Mouse (Mus musculus) heart, postnatal 0 days (tissue): ENCODE data around the gene Slc16a2. TPM values are rescaled to one million over a fixed set of nuclear protein-coding genes. Genes with fewer than 3 reads are reported as not detected.

Source experiments
- ATAC-seq: fragments of 200-750 bp; cut with Nextera tagmentation; 2 replicates; pipeline ENCODE4 v1.8.0; 2017; ENCODE audit warnings: low read depth, moderate number of reproducible peaks, moderate library complexity; ENCODE audit not compliant: insufficient read depth
- DNase-seq: peaks from one replicate; pipeline ENCODE4 v3.0.0-alpha.2; 2016; ENCODE audit warnings: low spot score
- H3K27ac ChIP-seq: fragments of 300-500 bp; sonication (generic); 2 replicates; pipeline ENCODE4 v1.5.1; 2014; ENCODE audit warnings: low read depth, mild to moderate bottlenecking
- H3K27me3 ChIP-seq: fragments of 300-500 bp; sonication (generic); 2 replicates; pipeline ENCODE4 v1.6.1; 2014; ENCODE audit warnings: low read length, mixed read lengths; ENCODE audit not compliant: control insufficient read depth, insufficient read depth
- H3K36me3 ChIP-seq: fragments of 300-500 bp; sonication (generic); replicated peaks from 2 replicates; pipeline ENCODE4 v1.6.1; 2014; ENCODE audit warnings: low read length, mixed read lengths; ENCODE audit not compliant: control insufficient read depth, insufficient read depth
- H3K4me1 ChIP-seq: fragments of 300-500 bp; sonication (generic); 2 replicates; pipeline ENCODE4 v1.6.1; 2014; ENCODE audit warnings: antibody characterized with exemption; ENCODE audit not compliant: control insufficient read depth, insufficient read depth
- H3K4me2 ChIP-seq: fragments of 300-500 bp; sonication (generic); 2 replicates; pipeline ENCODE4 v1.6.1; 2014; ENCODE audit warnings: low read depth, mild to moderate bottlenecking, low read length, moderate library complexity
- H3K4me3 ChIP-seq: fragments of 300-500 bp; sonication (generic); 2 replicates; pipeline ENCODE4 v1.5.1; 2014; ENCODE audit warnings: low read depth, low read length
- H3K9ac ChIP-seq: fragments of 300-500 bp; sonication (generic); replicated peaks from 2 replicates; pipeline ENCODE4 v1.6.1; 2014; ENCODE audit warnings: low read depth, low read length, mixed read lengths
- H3K9me3 ChIP-seq: fragments of 300-500 bp; sonication (generic); replicated peaks from 2 replicates; pipeline ENCODE4 v1.6.1; 2016; ENCODE audit warnings: low read length; ENCODE audit not compliant: control insufficient read depth
- CTCF ChIP-seq: IDR thresholded peaks from 2 replicates; pipeline ENCODE4 v1.5.1; 2016; ENCODE audit warnings: antibody characterized with exemption, control low read depth, low read depth
- EP300 ChIP-seq: IDR thresholded peaks from 2 replicates; pipeline ENCODE4 v1.6.1; 2016; ENCODE audit warnings: antibody characterized with exemption, low read depth
- WGBS: fragments of 180-500 bp; shearing (Covaris S2); extraction: QIAGEN DNeasy Blood & Tissue Kit; methylation state at CpG from one replicate; pipeline ENCODE4 v1.1.7; 2014; 5-methylcytosine and 5-hydroxymethylcytosine counted together
- polyA plus RNA-seq: library from polyadenylated mRNA; unstranded; fragments of >200 nt; fragmentation: Nextera tagmentation; extraction: Ambion mirVana; gene quantifications from 2 replicates; pipeline ENCODE4 v1.2.1, GENCODE M21; 2015
- total RNA-seq: library from RNA; depleted of rRNA; stranded (reverse); fragments of >200 nt; gene quantifications from 2 replicates; pipeline ENCODE4 v1.2.3, GENCODE M21; 2014; ENCODE audit warnings: low replicate concordance

Slc16a2 gene
- total and polyA plus RNA-seq, 2 experiments from 2014 or later: 14.1 to 23.2 TPM

DNA sequence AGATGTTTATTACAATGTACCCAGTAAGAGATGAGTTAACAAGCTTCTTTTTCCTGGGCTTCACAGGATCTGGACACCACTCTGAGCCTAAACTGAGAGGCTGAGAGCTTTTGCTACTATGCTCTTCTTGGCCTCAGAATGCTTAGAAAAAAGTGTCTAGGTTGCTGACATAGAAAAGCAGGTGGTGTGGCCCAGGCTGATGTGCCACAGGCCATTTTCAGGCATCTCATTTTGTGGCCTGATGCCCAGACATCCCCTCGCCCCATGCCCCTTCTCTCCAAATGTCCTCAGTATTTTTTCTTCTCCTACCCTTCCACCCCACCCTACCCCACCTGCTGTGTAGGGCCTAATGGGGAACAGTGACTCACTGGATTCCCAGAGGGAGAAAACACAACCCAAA is 11.3 kb downstream of the Slc16a2 start:
- Histone ChIP-seq H3K4me2 (no peak overlapping the region), H3K4me3 (no peak overlapping the region), H3K4me1 (no peaks in the 10 kb centered on the region), H3K27ac (no peak overlapping the region), H3K27me3 (peaks cover 27% of the 10 kb centered on the region; the same call in 1 of the 2 replicates), H3K36me3 (no peaks in the 10 kb centered on the region), H3K9ac (no peak overlapping the region), H3K9me3 (no peaks in the 10 kb centered on the region)
- 61% methylated on average over 1 of the region's 1 CpGs for WGBS
- ATAC-seq (no peak), DNase-seq (no peak)
- no peak for TF ChIP-seq EP300
- TF ChIP-seq CTCF: no peak

- no peaks in the 10 kb centered on the region for H3K9me3 ChIP-seq
- H3K4me3 ChIP-seq: no peak overlapping the region
- ATAC-seq (no peak), DNase-seq (no peak)
- WGBS: 48% methylated on average over 4 of the region's 4 CpGs
- no peak overlapping the region for H3K27ac ChIP-seq
- no peak overlapping the region for H3K4me2 ChIP-seq
- H3K4me1 ChIP-seq: no peaks in the 10 kb centered on the region
- no peak overlapping the region for H3K9ac ChIP-seq
- TF ChIP-seq CTCF: no peak
- no peak for TF ChIP-seq EP300
- peaks cover 35% of the 10 kb centered on the region; the same call in 1 of the 2 replicates for H3K27me3 ChIP-seq
- H3K36me3 ChIP-seq: no peaks in the 10 kb centered on the region
Observed at GRCm38 (mm10) chrX:103806373-103806772, 15.4 kb downstream of the Slc16a2 start.

GRCm38 (mm10) chrX:103796961-103797360 is 24.8 kb downstream of the Slc16a2 start:
- Histone ChIP-seq H3K27ac (no peak overlapping the region), H3K9me3 (no peaks in the 10 kb centered on the region), H3K4me2 (no peak overlapping the region), H3K4me1 (no peaks in the 10 kb centered on the region), H3K4me3 (no peak overlapping the region), H3K36me3 (no peaks in the 10 kb centered on the region), H3K27me3 (peaks cover 27% of the 10 kb centered on the region; the same call in 1 of the 2 replicates), H3K9ac (no peak overlapping the region)
- DNase-seq: no peak
- TF ChIP-seq CTCF (no peak), EP300 (no peak)
- 93% methylated on average over 1 of the region's 1 CpGs for WGBS
- ATAC-seq: no peak

- Histone ChIP-seq H3K27ac (no peak overlapping the region), H3K9me3 (no peaks in the 10 kb centered on the region), H3K4me2 (no peak overlapping the region), H3K9ac (no peak overlapping the region), H3K27me3 (peaks cover 27% of the 10 kb centered on the region; the same call in 1 of the 2 replicates), H3K4me3 (no peak overlapping the region), H3K4me1 (no peaks in the 10 kb centered on the region), H3K36me3 (no peaks in the 10 kb centered on the region)
- DNase-seq (no peak), ATAC-seq (no peak)
- WGBS: 82% methylated on average over 5 of the region's 5 CpGs
- TF ChIP-seq CTCF (no peak), EP300 (no peak)
Observed at GRCm38 (mm10) chrX:103795506-103795905, 26.3 kb downstream of the Slc16a2 start.

GRCm38 (mm10) chrX:103791329-103791728 is 30.5 kb downstream of the Slc16a2 start:
- Histone ChIP-seq H3K36me3 (no peaks in the 10 kb centered on the region), H3K27me3 (peaks cover 10% of the 10 kb centered on the region; the same call in 1 of the 2 replicates), H3K27ac (no peak overlapping the region), H3K9me3 (no peaks in the 10 kb centered on the region), H3K4me2 (no peak overlapping the region), H3K9ac (no peak overlapping the region), H3K4me3 (no peak overlapping the region), H3K4me1 (no peaks in the 10 kb centered on the region)
- 71% methylated on average over 2 of the region's 2 CpGs for WGBS
- TF ChIP-seq CTCF (no peak), EP300 (no peak)
- ATAC-seq (no peak), DNase-seq (no peak)

DNA sequence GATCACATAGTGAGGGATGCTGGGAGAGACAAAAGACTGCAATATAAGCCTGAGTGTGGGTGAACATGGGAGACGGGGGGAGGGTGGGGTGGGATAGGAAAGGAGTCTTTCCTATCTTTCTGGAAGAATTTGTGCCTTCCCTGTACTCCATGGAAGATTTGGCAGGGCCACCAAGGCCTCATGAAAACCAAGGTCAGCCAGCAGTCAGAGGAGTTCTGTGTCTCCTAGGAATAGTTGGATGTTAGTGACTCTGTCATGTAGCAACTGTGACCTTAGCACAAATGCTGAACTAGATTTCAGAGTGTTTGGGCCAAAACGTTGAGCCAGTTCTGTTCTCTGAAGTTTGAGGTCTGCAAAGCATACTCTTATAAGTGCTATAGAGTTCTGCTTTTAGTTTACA is 36.1 kb downstream of the Slc16a2 start:
- Histone ChIP-seq H3K4me2 (no peak overlapping the region), H3K9ac (no peak overlapping the region), H3K4me1 (no peaks in the 10 kb centered on the region), H3K27ac (no peak overlapping the region), H3K27me3 (peaks cover 4% of the 10 kb centered on the region; the same call in 1 of the 2 replicates), H3K4me3 (no peak overlapping the region), H3K36me3 (no peaks in the 10 kb centered on the region), H3K9me3 (no peaks in the 10 kb centered on the region)
- no peak for TF ChIP-seq EP300
- no peak for ATAC-seq
- WGBS: 38% methylated on average over 2 of the region's 2 CpGs
- no peak for DNase-seq
